Mouse (Mus musculus) urinary bladder, postnatal 0 days (tissue): ENCODE measurements around the gene Ap1m1. TPM values are rescaled to one million over a fixed set of nuclear protein-coding genes. Genes with fewer than 3 reads are reported as not detected.

ENCODE experiments used
- polyA plus RNA-seq: library from polyadenylated mRNA; unstranded; fragments of >200 nt; fragmentation: Nextera tagmentation; extraction: Ambion mirVana; gene quantifications from 2 replicates; pipeline ENCODE4 v1.2.1, GENCODE M21; 2015

The Ap1m1 gene
- polyA plus RNA-seq = 67.9 and 72.6 TPM in 2 replicates

DNA sequence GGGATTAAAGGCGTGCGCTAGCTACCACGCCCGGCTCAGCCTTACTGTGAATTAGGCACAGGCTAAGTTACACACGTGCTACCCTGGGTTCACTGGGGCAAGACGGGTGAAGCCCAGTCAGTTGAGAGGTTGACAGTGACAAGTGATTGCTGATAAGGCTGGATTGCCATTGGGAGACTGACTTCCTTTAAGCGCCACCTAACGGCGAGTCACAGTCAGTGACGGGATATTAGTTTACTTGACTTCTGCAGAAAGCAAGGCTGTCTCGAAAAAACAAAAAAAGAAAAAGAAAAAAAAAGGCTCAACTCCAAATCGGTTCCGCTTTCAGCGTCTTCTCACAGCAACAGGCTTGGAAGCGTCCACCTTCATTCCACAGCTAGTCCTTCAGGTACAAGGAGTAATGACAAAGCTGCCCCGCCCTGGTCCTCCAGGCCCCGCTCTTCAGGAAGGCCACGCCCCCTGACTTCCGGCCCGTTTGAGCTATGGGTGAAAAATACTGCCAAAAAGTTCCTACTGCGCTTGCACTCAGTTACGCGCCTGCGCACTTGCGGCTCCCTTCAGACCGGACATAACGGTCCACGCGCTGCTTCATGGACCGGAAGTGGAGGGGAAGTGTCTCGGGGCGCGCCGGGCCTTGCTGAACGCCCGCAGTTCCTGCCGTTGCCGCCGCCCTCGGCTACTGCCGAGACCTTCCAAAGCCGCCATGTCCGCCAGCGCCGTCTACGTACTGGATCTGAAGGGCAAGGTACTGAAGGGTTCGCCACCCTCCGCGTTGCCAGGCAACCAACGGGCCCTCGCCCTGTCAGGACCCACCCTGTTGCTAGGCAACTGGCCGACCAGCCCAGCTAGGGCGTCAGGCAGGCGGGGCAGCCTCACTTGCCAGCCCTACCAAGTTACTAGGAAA lies at the start of gene Ap1m1:
Ap1m1 (plus strand) TSS at position 520 of the 904 bp plus-strand sequence.

GRCm38 (mm10) chr8:72212751-72213150 lies 27.1 kb upstream of the Ap1m1 start, which contains the start of gene Cib3:
Gene Cib3, minus strand, starts transcription at chr8:72212837.

DNA sequence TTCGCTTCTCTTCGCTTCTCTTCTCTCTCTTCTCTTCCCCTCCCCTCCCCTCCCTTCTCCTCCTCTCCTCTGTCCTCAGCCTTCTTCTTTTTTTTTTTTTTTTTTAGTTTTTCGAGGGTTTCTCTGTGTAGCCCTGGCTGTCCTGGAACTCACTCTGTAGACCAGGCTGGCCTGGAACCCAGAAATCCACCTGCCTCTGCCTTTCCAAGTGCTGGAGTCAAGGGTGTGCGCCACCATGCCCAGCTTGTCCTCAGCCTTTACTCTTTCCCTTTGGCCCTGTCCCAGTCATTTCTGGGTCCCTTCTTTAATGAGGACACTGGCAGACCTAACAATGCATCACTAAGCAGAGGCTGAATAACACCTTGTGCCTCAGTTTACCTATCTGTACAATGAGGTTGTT lies 26.3 kb upstream of the Ap1m1 start, which contains the start of gene Gm11034:
Gm11034 (minus strand) TSS at position 101 of the 400 bp plus-strand sequence.

DNA sequence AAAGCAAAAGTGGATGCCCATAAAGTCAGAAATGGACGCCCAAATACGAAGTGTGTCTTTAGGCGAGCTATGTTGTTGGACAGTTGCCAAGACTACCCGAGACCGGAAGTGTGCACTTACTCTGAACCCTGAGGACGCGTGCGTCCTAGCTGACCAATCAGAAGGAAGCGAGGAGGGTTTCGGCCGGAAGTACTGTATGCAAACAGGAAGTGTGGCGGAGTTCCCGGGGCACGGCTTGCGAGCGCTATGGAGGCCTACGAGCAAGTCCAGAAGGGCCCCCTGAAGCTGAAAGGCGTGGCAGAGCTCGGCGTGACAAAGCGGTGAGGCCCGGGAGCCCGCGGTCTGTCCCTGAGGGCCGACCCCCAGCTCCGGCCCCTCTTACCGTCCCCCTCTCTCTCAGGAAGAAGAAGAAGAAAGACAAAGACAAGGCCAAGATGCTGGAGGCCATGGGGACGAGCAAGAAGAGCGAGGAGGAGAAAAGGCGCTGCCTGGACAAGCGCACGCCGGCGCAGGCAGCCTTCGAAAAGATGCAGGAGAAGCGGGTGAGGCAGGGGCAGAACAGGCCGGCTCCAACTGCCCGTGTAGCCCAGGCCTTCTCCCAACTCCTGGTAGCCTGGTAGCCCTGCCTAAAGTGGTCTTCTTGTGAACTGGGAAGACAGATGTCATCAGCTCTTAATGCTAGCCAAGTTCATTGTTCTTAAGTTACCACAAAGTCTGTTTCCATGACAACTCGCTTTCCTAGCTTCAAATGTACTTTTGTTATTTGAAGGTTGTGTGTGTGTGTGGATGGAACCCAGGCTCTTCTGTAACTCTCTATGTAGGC lies 20.1 kb upstream of the Ap1m1 start, which contains the start of gene Fam32a:
Fam32a (plus strand) TSS at position 190 of the 823 bp plus-strand sequence.

DNA sequence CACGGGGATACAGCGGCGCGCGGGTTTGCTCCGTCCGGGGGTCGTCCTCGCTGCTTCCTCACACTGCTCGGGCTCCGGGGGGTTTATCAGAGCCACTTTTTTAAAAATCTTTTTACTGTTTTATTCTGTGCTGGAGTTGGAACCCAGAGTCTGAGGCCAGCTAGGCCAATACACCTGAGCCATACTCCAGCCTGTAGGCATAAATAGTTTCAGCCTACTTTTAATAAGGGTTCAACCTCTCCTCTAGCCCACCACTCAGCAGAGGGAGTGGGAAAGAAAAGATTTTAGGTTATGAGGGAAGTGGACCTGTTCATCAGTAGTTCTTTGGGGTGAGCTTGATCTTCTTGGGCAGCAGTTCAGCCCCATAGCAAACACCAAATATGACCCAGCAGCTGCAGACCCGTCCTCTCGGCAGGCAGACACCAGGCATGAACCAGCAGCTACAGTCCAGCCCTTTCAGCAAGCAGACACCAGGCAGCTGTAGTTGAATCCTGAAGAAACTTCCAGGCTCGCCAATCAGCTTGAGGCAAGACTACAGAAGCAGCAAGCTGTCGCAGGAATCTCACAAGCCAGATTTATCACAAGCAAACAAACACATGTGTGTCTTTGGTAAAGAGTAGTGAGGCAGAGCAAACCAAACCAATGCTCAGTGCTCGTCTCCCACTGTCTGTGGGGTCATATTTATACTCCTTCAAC lies 65.5 kb downstream of the Ap1m1 start, which contains the start of gene Gm10282:
Gm10282 (minus strand) TSS at position 51 of the 696 bp plus-strand sequence.

Other genes with a start within 250 kb of the Ap1m1 start
- gene Cyp4f18, start 230.4 kb upstream of the Ap1m1 start, polyA plus RNA-seq = 2.1 and 17.7 TPM in 2 replicates
- gene Olfr372, start 198.8 kb upstream of the Ap1m1 start, polyA plus RNA-seq = not detected in 2 replicates
- not detected in 2 replicates for gene Olfr373, start 156.8 kb upstream of the Ap1m1 start, polyA plus RNA-seq
- not detected in 2 replicates for gene Olfr374, start 133.0 kb upstream of the Ap1m1 start, polyA plus RNA-seq
- gene Tpm4, start 105.0 kb upstream of the Ap1m1 start, polyA plus RNA-seq = 416 and 576 TPM in 2 replicates
- 75.3 and 77.5 TPM in 2 replicates for gene Rab8a, start 78.8 kb upstream of the Ap1m1 start, polyA plus RNA-seq
- gene Hsh2d, start 50.4 kb upstream of the Ap1m1 start, polyA plus RNA-seq = 0.08 and 0.19 TPM in 2 replicates
- gene Cib3, start 27.2 kb upstream of the Ap1m1 start, polyA plus RNA-seq = not detected in 2 replicates
- not detected in 2 replicates for gene Gm11034, start 26.4 kb upstream of the Ap1m1 start, polyA plus RNA-seq
- 55.5 and 56.7 TPM in 2 replicates for gene Fam32a, start 20.3 kb upstream of the Ap1m1 start, polyA plus RNA-seq
- 7.1 and 7.8 TPM in 2 replicates for gene Gm10282, start 65.2 kb downstream of the Ap1m1 start, polyA plus RNA-seq
- gene Klf2, start 79.0 kb downstream of the Ap1m1 start, polyA plus RNA-seq = 22.9 and 33.7 TPM in 2 replicates
- 23.0 and 24.0 TPM in 2 replicates for gene Eps15l1, start 181.4 kb downstream of the Ap1m1 start, polyA plus RNA-seq
- gene Calr3, start 203.9 kb downstream of the Ap1m1 start, polyA plus RNA-seq = 0.56 and 0.84 TPM in 2 replicates
- 5.2 and 5.7 TPM in 2 replicates for gene 1700030K09Rik, start 203.9 kb downstream of the Ap1m1 start, polyA plus RNA-seq
- 23.1 and 30.9 TPM in 2 replicates for gene Cherp, start 235.2 kb downstream of the Ap1m1 start, polyA plus RNA-seq